Mouse (Mus musculus): ENCODE measurements at regions not wholly inside any gene's neighbourhood (a gene's known extent, or its start where the extent isn't known, plus 50 kb on each side); places are given as distances from the start of the nearest gene placed in this dataset.

DNA sequence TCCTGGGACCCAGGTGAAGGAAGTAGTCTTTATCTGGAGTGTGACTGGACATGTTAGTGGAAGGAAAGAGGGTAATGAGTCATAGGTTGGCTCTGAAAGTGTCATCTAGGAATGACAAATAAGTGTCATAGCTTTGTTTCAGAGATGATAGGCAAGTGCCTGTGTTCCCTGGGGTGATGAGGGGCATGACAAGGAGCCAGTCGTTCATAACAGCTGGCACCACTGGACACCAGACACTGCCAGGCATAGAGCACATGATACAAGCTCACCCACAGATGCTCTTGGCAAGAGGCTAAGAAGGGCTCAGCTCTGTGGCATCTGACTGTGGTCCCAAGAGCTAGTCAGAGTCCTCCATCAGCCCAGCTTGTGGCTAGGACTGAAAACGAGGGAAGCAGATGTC is 171.0 kb downstream of the Rab11fip4 start:
- no peak for DNase-seq

DNA sequence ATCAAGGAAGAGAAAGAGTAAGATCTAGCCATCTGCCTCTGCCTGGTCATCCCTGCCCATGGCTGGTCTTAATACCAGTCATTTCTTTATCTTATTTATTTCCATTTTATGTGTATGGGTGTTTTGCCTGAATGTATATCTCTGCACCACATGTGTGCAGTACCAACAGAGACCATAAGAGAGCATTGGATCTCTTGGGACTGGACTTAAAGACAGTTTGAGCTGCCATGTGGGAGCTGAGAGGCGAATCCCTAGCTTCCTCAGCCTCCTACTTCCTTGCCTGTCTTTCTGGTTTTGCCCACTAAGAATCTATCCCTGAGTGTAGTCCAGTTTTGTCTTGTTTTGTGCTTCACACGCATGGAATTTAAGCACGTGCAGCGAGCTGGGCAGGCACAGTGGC is 169.5 kb downstream of the Rab11fip4 start:
- DNase-seq, result no peak

DNA sequence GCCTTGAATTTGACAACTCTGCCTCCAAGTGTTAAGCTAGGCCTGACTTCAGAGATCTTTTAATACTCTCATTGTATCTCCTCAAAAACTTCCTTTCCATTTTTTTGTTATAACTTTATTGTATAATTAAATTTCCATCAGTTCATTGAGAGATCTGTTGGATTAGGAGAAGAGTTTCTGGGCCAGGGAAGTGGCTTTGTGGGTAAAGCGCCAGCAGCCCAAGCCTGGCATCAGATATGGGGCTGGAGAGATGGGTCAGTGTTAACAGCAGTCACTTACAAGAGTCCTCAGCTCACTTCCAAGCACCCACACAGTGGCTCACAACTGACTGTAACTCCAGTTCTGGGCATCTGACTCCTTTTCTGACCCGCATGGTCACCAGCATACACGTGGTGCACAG is 167.3 kb downstream of the Rab11fip4 start:
- no peak for DNase-seq

DNA sequence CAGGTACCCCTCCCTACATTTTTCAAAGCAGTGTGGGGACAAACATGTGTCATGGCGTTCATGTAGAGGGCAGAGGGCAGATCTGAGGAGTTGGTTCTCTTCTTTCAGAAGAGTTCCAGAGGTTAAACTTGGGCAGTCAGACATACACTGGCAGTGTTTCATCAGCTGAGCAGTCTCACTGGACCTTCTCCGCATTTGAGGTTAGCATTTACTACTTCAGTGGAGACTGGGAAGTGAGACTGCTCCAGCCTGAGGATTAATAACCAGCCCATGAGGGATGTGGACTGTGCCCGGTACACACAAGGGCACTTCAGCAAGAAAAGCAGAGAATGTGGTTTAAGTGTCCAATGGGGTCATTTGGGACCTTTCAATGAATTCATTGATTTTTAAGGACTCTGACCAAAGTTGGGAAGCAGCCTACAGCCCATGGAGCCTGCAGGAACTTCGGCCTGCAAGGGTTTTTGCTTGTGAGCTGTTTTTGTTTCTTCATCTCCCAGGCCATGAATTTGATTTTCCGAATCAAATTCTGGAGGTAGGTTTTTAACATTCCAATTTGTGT is 166.6 kb downstream of the Rab11fip4 start:
- DNase-seq, result no peak

DNA sequence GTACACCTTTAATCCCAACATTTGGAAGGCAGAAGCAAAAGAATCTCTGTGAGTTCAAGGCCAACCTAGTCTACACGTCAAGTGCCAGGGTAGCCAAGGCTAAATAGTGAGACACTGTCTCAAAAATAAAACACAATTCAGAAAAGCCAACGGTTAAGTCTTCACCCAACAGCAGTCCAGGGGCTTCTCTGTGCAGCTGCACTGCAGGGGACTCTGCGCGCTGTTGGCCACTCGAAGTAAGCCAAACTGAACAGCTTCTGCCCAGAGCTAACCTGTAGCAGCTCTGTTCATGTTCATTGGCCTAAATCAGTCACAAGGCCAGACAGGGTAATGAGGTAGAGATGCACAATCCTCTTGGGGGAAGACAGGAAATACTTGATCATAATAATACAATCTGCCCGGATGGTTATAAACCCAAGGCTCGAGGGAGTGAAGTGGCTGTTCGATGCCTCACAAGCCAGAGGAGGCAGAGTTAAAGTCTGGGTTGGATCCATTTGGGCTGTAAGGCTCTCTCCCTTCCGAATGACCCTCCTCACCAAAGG is 165.4 kb downstream of the Rab11fip4 start:
- no peak for DNase-seq

DNA sequence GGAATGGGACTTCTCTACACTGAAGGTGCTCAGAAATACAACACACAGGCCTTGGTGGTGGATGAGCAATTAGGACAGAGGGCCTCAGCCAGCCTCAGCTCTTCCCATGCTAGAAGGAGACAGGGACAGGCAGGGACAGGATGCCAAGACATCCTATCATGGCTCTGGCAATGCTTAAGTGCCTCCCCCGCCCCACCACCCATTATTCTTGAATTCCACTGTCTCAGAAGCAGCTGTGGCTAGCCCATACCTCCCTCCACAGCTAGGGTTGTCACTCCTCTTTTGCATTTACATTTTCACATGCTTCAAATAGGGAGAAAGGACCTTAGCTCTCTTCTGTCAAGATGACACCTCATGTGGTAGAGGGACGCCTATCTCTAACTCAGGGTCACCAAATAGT is 162.5 kb downstream of the Rab11fip4 start:
- DNase-seq, result no peak

DNA sequence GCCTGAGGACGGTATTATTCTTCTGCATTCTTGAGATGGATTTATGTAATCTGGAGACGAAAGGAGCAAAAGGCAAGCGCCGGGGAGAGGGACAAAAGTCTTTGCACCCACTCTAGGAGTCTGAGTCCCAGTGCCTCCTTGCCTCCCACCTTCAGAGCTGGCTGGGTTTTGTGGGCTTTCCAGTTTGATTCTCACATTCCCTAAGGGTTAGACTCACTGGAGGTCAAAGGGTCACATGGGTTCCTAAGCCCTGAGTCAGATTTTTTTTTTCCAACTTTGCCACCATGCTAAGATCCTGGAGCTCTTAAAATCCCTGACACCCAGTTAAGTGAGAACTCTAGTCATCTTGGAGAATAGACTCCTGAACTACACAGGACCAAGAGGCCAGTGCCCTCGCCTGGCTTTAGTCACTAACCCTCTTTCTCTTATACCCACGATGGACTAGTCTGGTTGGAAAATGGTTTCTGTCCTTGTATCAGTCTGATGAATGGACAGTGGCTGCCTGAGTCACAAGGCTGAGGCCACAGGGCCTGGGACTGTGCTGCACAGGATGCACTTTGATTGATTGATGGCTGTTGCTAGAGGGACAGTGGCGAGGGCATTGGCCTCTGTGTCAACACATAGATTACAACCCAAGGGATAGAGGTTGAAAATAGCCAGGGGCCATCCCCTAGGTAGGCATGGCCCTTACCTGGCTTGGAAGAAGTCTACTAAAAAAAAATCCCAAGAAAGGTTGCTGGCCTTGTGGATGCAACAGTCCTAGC is 161.9 kb downstream of the Rab11fip4 start:
- no peak for DNase-seq

DNA sequence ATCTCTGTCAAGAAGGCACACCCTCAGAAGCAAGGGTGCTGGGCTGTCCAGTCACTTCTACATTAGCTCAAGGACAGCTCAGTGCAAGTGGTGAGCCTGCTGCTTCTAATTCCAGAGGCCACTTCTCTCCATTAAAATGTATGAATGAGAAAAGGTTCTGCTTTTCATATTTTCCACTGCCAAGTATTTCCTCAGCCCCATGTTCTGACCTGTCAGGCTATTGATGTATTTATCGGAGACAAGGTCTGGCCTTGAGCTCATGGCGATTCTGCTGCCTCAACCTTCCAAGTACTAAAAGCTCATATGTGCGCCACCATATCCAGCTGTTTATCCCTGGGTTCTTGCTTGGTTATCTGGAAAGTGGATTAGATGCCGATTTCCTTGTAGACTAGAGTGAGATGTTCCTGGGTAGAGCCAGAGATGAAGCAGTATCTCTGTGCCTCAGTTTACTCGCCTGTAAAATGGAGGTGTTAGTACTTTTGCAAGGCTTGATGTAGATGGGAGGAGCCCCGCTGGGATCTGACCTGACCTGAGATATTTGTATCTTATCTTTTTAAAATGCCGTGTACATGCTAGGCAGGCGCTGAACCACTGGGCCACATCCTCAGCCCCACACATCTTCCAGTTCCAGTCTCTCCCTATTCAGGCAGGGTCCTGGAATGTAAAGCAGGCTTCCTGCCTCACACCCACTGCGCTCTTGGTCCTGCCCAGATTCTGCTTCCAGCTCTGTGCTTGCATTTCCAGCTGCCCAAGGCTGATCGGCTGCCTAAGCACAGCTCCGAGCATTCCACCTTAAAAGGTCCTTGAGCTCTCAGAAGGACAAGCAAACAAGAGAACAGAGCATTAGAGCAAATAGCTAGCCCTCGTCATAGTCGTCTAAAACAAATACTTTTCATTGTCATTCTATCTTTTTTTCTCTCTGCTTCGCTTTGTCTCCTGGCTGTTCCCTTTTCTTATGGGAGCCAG is 161.0 kb downstream of the Rab11fip4 start:
- DNase-seq, result no peak

DNA sequence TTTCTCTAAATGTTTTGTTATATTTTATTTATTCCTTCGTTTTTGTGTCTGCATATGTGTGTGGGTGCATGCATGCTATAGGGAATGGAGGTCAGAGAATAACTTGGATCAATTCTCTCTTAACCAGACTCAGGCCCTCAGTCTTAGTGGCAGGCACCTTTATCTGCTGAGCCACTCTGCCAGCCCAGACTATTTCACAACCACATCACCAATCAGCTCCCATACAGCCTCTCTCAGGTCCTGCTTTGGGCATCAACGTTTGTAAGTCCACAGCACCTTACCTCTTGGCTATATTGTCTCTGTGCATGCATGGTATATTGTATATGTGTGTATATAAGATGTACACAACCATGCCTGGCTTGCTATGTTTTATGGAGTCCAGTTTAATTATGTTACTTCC is 159.9 kb downstream of the Rab11fip4 start:
- no peak for DNase-seq

DNA sequence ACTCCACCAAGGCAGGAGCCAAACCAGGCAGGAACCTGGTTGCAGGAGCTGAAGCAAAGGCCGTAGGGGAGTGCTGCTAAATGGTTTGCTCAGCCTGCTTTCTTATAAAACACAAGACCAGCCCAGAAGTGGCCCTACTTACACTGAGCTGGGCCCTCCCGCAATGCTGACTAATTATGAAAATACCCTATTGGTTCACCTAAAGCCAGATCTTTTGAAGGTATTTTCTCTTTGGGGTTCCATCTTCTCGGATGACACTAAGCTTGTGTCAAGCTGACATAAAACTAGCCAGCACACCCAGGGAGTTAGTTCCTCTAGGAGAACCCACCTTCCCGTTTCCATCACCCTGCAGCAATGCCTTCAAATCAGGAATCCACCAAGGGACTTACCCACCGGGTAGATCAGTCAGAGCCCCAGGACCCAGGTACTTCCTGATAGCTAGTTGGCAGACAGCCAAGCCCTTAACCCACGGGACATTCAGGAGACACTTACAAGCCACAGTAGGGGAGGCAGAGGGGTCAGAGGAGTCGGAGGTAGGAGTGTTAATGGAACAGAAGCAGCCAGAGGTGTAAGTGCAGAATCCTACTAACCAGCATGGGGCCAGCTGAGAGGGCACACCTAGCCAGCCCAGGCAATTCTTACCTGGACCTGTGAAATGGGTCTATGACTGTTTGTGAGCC is 158.9 kb downstream of the Rab11fip4 start:
- no peak for DNase-seq

DNA sequence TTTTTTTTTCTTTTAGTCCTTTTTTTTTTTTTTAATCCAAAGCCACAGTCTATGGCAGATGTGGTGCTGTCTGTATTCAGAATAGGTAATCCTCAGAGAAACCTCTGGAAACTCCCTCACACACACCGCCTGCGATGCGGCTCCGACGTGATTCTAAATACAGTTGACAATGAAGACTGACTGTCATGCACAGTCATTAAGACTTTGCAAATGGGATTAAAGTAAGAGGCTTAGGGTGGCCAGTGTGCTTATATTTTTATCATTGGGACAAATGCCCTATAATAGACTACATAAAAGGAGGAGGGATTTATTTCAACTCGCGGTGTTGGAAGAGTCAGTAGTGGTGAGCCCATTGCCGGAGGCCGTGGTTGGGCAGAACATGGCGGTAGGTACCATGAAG is 158.1 kb downstream of the Rab11fip4 start:
- no peak for DNase-seq

DNA sequence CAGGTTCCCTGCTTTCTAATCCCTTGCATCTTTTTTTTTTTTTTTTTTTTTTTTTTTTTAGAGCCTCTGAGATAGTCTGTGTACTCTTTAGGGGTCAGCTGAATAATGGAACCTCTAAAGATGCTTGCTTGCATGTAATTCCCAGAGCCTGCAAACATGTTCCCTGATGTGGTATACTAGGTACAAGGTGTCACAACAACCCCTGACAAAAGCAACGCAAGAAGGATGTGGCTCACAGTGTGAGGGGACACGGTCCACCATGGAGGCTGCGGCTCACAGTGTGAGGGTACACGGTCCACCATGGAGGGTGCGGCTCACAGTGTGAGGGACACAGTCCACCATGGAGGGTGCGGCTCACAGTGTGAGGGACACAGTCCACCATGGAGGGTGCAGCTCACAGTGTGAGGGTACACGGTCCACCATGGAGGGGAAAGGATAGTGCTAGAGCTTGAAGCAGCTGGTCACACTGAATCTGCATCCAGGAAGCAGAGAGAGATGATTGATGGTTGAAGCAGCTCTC is 157.7 kb downstream of the Rab11fip4 start:
- DNase-seq, result no peak

DNA sequence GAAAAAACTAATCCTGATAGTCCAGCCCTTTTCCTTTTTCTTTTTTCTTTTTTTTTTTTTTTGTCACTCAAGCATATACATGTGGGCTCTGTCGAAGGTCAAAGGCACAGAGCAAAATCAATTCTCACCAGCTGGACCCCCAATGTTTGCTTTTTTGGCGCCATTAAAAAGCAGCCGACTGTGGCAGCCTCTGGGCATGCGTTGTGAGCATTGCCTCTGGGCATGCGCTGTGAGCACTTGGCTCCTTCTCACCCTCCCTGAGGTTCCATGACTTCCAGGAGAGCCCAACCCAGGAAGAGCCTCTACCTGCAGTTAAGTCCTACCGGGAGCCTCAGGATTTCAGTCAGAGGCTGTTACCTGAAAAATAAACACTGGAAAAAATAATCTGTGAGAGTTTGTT is 156.8 kb downstream of the Rab11fip4 start:
- DNase-seq, result no peak
